Mouse (Mus musculus) small intestine, adult 2 months (tissue): ENCODE results near the gene Rab3b.

ENCODE experiments used
- CTCF ChIP-seq: fragments of 200-500 bp; IDR thresholded peaks from 2 replicates; pipeline ENCODE4 v1.5.1; 2012; ENCODE audit warnings: low read depth, mild to moderate bottlenecking, control low read depth, inconsistent platforms, low read length, moderate library complexity, mixed read lengths; ENCODE audit not compliant: insufficient replicate concordance, insufficient read length; ENCODE audit errors: extremely low read depth
- POLR2A ChIP-seq: fragments of 200-500 bp; IDR thresholded peaks from 2 replicates; pipeline ENCODE4 v1.6.1; 2012; ENCODE audit warnings: low read depth, mild to moderate bottlenecking, control low read depth, inconsistent platforms, low read length, moderate library complexity

GRCm38 (mm10) chr4:108942171-108942570 lies 63.3 kb downstream of the Rab3b start:
- no peak for TF ChIP-seq CTCF
- no peak for TF ChIP-seq POLR2A
